Mouse (Mus musculus) frontal cortex, adult (tissue): Measurements from ENCODE around the gene Kmt2a.

Source experiments
- ATAC-seq: cut with Nextera tagmentation; 2 replicates; pipeline ENCODE4 v1.9.2; 2017; ENCODE audit warnings: mild to moderate bottlenecking, moderate library complexity, mixed read lengths; ENCODE audit not compliant: low TSS enrichment

Gene Kmt2a

GRCm38 (mm10) chr9:44879694-44880271 lies 1.3 kb downstream of the Kmt2a start:
- ATAC-seq = no peak

- no peak for ATAC-seq
These were observed 2.2 kb downstream of the Kmt2a start for GRCm38 (mm10) chr9:44878776-44879500.

- ATAC-seq = no peak
These were observed 3.4 kb downstream of the Kmt2a start for GRCm38 (mm10) chr9:44877686-44878085.

- peak; percentile 58 for ATAC-seq
These were observed 5.6 kb downstream of the Kmt2a start for GRCm38 (mm10) chr9:44875476-44875875.

GRCm38 (mm10) chr9:44874198-44874597 lies 6.9 kb downstream of the Kmt2a start:
- no peak for ATAC-seq

DNA sequence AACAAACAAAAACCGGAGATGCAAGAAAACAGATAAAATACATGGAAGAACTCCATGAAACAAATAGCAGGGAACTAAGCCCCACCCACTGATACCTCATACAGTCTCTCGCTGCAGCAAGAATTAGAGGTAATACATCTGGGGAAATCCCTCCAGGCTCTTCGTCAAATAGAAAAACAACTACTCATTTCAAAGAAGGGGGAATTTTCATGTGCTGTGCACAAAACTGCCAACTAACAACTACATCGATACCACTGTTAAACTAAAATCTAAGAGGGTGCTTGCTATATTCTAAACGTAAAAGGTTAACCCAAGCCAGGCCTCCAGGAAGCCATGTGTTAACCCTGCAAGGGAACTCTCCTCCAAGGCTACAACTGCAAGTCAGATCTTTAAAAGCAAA lies 7.4 kb downstream of the Kmt2a start:
- no peak for ATAC-seq

DNA sequence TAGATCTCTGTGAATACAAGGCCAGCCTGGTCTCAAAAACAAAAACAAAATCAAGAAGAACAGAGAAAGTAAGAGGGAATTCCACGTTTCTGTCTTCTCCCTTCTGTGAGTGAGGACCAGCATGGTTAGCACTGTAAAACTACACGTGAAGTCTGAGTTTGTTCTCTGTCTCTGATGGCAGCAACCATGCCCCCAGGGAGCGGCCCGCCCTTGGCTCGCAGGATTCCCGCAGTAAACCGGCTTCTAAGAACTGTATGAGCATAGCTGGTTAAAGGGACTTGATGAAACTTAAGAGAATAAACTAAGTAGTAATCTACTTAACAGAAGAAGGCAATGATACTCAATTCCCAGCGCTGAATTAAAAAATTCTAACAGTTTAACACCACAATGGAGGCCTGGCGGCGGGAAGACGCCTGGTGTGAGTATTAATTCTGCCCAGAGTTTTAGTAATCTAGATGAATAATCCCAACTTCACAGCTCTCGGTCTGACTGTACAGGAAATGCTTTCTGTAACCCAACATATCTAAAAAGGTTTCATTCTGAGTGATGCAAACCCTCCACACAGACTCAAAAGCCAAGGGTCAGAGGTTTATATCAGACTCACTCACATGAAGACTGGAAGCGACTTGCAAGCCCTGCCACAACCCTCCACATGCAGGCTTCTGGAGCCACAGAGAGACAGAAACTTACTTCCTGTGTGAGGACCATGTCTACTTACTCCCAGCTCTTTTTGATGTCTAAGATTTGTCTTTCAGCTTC lies 12.6 kb downstream of the Kmt2a start:
- no peak for ATAC-seq

GRCm38 (mm10) chr9:44867664-44868063 lies 13.4 kb downstream of the Kmt2a start:
- ATAC-seq = no peak

DNA sequence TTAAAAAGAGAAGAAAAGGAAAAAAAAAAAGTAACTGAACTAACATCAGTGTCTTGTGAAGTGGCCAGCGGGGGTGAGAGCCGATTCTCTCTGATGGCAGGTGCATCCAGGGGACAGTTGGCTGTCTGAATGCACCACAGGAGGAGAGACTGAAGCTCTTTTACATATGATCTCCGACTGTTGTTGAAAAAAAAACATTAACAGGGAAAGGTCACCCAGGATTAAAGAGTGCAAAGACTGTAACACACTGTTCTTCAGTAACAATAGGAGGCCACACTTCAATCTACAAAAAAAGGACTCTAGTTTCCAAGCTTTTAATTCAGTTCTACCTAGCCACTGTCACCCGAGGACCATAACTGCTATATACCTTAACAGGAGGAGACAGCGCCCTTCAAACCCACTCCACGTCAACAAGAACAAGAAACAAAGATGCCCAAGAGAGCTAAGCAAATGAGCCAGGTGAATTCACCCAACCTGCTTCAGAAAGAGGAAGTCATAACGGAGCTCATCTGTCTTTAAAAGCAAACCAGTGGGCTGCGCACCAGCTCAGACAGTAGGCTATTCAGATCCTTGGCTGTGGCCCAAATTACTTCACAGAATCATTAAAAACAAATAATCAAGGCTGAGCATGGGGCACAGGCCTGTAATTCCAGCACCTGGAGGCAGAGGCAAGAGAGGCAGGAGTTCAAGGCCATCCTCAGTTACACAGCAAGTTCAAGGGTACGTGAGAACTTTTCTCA lies 14.4 kb downstream of the Kmt2a start:
- ATAC-seq = no peak

- ATAC-seq = no peak
These were observed 20.0 kb downstream of the Kmt2a start for GRCm38 (mm10) chr9:44861121-44861520.

DNA sequence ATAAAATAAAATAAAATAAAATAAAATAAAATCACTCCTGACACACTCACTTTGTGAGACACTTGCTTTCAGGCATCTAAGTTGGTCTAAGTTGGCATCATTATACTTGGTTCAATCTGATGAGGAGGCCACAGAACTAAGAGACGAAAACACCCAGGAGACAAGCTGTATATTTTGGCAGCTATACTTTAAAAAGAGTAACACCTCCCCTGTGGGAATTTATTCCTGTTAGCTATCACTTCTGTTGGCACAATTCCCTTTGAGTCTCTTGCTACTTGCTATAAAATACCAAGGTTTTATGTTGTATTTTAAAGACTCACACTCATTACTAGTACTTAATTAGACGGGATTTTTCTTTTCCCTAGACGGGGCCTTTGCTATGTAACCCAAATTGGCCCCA lies 22.4 kb downstream of the Kmt2a start:
- no peak for ATAC-seq

DNA sequence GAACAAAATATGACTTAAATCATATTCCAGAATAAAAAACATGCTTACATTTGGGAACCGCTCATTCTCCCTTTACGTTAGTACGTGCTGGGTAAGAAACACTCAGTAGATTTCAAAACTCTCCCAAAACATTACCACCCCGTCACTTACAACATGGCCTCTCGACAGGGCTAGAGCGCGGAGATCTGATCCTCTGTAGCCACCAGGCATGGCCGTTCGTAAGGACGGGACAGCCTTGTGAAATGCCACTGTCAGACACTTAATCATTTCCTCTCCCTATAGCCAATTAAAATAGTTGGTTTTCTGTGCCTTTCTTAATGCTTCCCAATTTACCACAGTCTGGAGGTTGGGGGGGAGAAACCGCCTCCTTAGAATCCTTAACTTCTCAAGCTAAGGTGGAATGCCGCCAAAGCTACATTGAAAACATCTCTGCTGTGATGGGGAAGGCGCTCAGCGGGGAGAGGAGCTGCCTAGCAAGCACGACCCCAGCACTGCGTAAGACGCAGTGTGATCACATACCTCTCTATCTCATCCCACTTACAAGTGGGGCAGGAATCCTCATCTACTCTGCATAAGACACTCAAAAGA lies 23.6 kb downstream of the Kmt2a start:
- ATAC-seq = peak; percentile 48; the same call in 1 of the 2 replicates

GRCm38 (mm10) chr9:44855153-44855552 lies 25.9 kb downstream of the Kmt2a start:
- ATAC-seq = no peak

GRCm38 (mm10) chr9:44847446-44847845 lies 33.6 kb downstream of the Kmt2a start:
- ATAC-seq = no peak

DNA sequence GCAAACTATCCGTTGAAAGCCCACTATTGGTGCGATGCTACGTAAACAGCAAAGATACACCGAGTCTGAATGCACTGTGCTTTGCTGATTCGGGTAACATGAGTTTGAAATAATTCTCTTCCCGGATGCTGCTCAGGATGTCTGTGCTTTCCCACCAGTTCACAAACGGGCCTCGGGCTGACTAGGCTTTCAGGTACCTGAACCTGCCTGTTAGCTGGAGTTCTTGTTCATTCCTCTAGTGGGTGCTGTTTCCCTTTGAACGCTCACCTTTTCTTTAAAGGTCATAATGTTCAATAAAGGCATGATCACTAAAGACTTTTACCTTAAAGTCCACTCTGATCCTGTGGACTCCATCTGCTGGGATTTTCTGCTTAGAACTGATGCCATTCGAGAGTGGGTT lies 39.9 kb downstream of the Kmt2a start:
- no peak for ATAC-seq

- peak; percentile 70; the same call in 1 of the 2 replicates for ATAC-seq
These were observed 44.7 kb downstream of the Kmt2a start for GRCm38 (mm10) chr9:44836439-44836838.

DNA sequence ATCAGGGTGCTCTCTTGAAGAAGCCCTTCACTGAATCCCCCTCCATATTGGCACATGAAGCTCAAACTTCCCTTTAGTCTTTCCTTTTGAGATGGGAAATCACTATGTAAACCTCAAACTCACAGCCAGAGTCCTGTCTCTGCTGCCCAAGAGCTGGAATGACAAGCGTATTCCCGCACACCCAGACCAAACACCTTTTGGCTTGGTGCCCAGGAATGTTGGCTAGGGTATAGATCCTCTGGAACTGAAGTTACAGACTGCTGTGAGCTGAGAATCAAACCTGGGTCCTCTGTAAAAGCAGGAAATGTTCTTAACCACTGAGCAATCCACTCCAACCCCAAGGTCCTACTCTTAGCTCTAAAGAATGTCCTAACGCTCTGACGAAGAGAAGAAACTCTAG lies 48.7 kb downstream of the Kmt2a start:
- no peak for ATAC-seq

DNA sequence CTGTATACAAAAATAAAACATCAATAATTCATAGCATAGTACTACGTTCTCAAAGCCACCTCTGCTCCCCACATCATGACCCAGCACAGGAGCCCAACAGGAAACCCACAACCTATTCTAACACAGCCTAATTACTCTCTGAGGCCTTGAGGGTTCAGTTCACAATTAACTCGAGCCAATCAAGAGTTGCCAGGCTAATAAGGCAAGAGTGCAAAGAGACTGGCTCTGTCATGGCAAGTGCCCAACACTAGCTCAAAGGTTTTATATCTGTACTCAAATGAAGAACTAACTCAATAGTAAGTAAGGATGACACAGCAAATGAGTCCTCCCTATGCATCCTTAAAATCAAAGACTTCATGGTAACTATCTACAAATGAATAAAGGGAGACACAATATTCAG lies 50.6 kb downstream of the Kmt2a start:
- ATAC-seq = no peak

DNA sequence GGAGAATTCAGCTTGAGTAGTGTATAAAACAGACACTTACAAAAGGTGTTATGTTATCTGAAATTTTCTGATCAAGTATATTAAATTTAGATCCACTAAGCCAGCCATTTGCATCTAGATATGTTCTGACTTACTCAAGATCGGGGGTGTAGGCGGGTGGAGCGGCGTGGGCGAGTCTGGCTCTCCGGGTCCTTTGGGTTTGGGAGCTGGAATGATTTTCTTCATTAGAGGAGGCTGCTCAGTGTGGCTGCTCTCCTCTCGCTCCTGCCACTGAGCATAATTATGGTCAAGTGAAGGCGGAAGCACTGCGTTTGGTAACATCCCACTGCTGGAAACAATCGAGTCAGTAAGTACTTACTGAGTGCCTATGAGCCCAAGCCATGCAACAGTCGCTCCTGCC lies 52.2 kb downstream of the Kmt2a start:
- peak; percentile 57; the same call in 1 of the 2 replicates for ATAC-seq

- ATAC-seq = no peak
These were observed 54.4 kb downstream of the Kmt2a start for GRCm38 (mm10) chr9:44826660-44827059.

- ATAC-seq = no peak
These were observed 60.9 kb downstream of the Kmt2a start for GRCm38 (mm10) chr9:44819920-44820827.
